Mouse (Mus musculus): ENCODE measurements around the gene Wbp11. TPM values are rescaled to one million over a fixed set of nuclear protein-coding genes. Genes with fewer than 3 reads are reported as not detected.

Wbp11 gene
- total RNA-seq, 2 experiments from 2014 or later = 83.7 to 86.2 TPM

Small RNAs within 50 kb of the gene (microRNA-seq; reads per million reads assigned to microRNA genes)
- not detected for gene Gm44364

Other genes starting within 250 kb of the Wbp11 start
- 10 to 100 TPM; 14.2 to 15.5 TPM for gene Plbd1, start 166.3 kb downstream of the Wbp11 start, total RNA-seq (2021)
- gene Gucy2c, start 46.5 kb downstream of the Wbp11 start, total RNA-seq (2021) = under 1 TPM in 1 of 2 experiments, not detected in 1; 0.08 TPM
- 10 to 100 TPM; 32.2 to 40.5 TPM for gene Hist4h4, start 23.8 kb downstream of the Wbp11 start, total RNA-seq (2021)
- 10 to 100 TPM; 18.1 to 19.7 TPM for gene H2afj, start 20.0 kb downstream of the Wbp11 start, total RNA-seq (2021)
- under 1 TPM; 0.39 to 0.57 TPM for gene BC049715, start 607 bp downstream of the Wbp11 start, total RNA-seq (2021)
- gene Smco3, start 7.2 kb upstream of the Wbp11 start, total RNA-seq (2021) = 1 to 10 TPM; 1.2 to 1.6 TPM
- 1 to 10 TPM in 1 of 2 experiments, under 1 TPM in 1; 0.41 to 1.0 TPM for gene Art4, start 29.5 kb upstream of the Wbp11 start, total RNA-seq (2021)
- gene Mgp, start 47.6 kb upstream of the Wbp11 start, total RNA-seq (2021) = 100 to 1,000 TPM in 1 of 2 experiments, 10 to 100 TPM in 1; 73.6 to 120 TPM
- not detected for gene Erp27, start 93.9 kb upstream of the Wbp11 start, total RNA-seq (2021)
- gene Pde6h, start 95.6 kb upstream of the Wbp11 start, total RNA-seq (2021) = not detected
- 10 to 100 TPM; 28.4 to 31.1 TPM for gene Arhgdib, start 113.7 kb upstream of the Wbp11 start, total RNA-seq (2021)

Measured in gastrocnemius, postnatal 4 days (tissue).